Mouse (Mus musculus) left cerebral cortex, adult 6 months (tissue): ENCODE measurements around the gene Gpr37. TPM values are rescaled to one million over a fixed set of nuclear protein-coding genes. Genes with fewer than 3 reads are reported as not detected.

Experiments
- long read RNA-seq, 2 experiments: library from polyadenylated mRNA; unstranded; transcript quantifications; one replicate each; pipeline ENCODE4 v2.0.0; 2019 to 2020
- polyA plus RNA-seq: library from polyadenylated mRNA; unstranded; fragments of <200 nt; fragmentation: Nextera tagmentation; gene quantifications from 2 replicates; pipeline ENCODE4 v1.2.3, GENCODE M21; 2021

Gene Gpr37
- polyA plus RNA-seq, result 18.9 and 22.8 TPM in 2 replicates
- long read RNA-seq, experiment 1, full-length matches to known transcripts, result 425 of 427 reads
- long read RNA-seq, experiment 1, partial matches to known transcripts, result 0 of 427 reads
- long read RNA-seq, experiment 1, other reads (novel, unspliced or antisense), result 2 of 427 reads
- long read RNA-seq, experiment 2, full-length matches to known transcripts, result 44 of 54 reads
- long read RNA-seq, experiment 2, partial matches to known transcripts, result 0 of 54 reads
- long read RNA-seq, experiment 2, other reads (novel, unspliced or antisense), result 10 of 54 reads

GRCm38 (mm10) chr6:25690629-25691028, at the start of gene Gpr37:
Gene Gpr37 (minus strand): TSS chr6:25690729.

Other genes starting within 250 kb of the Gpr37 start
- gene Pot1a, start 118.5 kb upstream of the Gpr37 start, polyA plus RNA-seq, result 5.8 and 7.4 TPM in 2 replicates